Mouse (Mus musculus): ENCODE measurements at regions not wholly inside any gene's neighbourhood (a gene's known extent, or its start where the extent isn't known, plus 50 kb on each side); places are given as distances from the start of the nearest gene placed in this dataset.

DNA sequence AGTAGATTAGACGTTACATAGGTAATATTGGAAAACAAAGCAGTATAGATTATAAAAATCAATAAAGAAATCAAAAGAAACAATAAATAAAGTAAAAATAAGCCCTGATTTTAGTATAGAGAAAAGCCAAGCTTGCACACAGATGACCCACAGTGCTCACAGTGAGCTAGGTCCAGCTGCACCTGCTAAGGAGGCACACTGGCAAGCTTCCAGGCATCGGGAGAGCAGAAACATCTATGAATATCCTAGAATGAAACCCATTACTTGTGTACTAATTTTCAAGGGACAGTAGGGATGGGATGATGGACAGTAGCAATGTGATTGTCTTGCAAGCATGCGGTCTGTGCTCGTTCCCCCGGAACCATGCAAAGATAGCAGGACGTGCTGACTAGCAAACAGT lies 626.5 kb downstream of the Ntrk3 start:
- TF ChIP-seq ZKSCAN1 (IDR thresholded peaks at IDR 0.05; ENCODE audit: borderline replicate concordance, low read depth, low read length), result no peak
- TF ChIP-seq POLR2A (IDR thresholded peaks at IDR 0.05; ENCODE audit: low read depth, low read length), result no peak
